ENCODE assay signal across 20 mouse cellular contexts in the genomic region with DNA sequence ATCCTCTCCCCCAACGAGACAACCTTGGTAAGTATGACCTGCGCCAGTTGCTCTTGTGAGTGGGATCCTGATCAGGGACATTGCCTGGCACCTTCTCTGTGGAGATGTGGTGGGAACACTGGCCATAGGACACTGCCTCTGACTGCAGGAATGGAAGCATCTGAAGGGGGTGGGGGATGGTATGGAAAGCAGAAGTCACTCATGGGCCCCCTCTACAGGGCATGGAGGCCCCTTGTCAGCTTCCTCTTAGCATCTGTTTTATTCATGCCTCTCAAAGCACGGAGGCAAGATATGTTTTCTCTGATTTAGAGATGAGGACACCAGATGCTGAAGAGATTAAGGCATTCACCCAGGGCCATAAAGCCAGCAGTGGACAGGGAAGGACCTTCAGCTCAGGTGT. TPM values are rescaled to one million over a fixed set of nuclear protein-coding genes. Genes with fewer than 3 reads are reported as not detected.
DNase-seq lines count a peak whose midpoint lies in the region; ATAC-seq and TF ChIP-seq lines count a peak whose summit lies in the region.
"Had no signal": no experiment of that assay in that cellular context is flagged by ENCODE, and none has a peak within 500 bp of the region (broad histone marks: within the 10 kb centered on the region; RNA-seq: fewer than 3 reads in every experiment).

No protein-coding gene starts in this region.

- DNase-seq in A20 (ENCODE audit: low read depth, low spot score) (peak; percentile 75), ES-CJ7 (ENCODE audit: low read depth, low spot score) (peak; percentile 35)
- DNase-seq in ovary, postnatal 10 days (ENCODE audit: low spot score) = no peak
- no peak for DNase-seq in c-Kit-positive CD71-positive TER-119-positive erythroid progenitor cells, embryonic 14.5 days (ENCODE audit: low spot score)
- DNase-seq: adrenal gland, postnatal 10 days; cerebellum, postnatal 10 days; kidney, adult 2 months; kidney, postnatal 4 days; layer of hippocampus, postnatal 36 days; lung, adult 18-20 months had no signal

- no peak overlapping the region for H3K9ac ChIP-seq in intestine, postnatal 0 days (ENCODE audit: low read depth, low read length)
- no peak overlapping the region for H3K9ac ChIP-seq in intestine, embryonic 16.5 days (ENCODE audit: low read depth, low read length)
- H3K9ac ChIP-seq: hindbrain, embryonic 14.5 days; limb, embryonic 12.5 days; neural tube, embryonic 13.5 days had no signal

- no peak overlapping the region for H3K4me3 ChIP-seq in intestine, postnatal 0 days (ENCODE audit: low read depth, low read length)
- no peak overlapping the region for H3K4me3 ChIP-seq in intestine, embryonic 16.5 days (ENCODE audit: low read length)
- H3K4me3 ChIP-seq: embryonic facial prominence, embryonic 10.5 days; erythroblast, embryonic 14.5 days; limb, embryonic 12.5 days; megakaryocyte, embryonic 14.5 days; neural tube, embryonic 13.5 days had no signal

- H3K4me1 ChIP-seq in intestine, postnatal 0 days (replicated peaks; ENCODE audit: control insufficient read depth, insufficient read depth, low read length) = no peaks in the 10 kb centered on the region
- H3K4me1 ChIP-seq in intestine, embryonic 16.5 days (ENCODE audit: control insufficient read depth, insufficient read depth, low read length) = peaks cover 23% of the 10 kb centered on the region

- 62% methylated on average over 3 of the region's 3 CpGs for WGBS in intestine, postnatal 0 days
- 68% methylated on average over 3 of the region's 3 CpGs for WGBS in intestine, embryonic 16.5 days

- no peak for ATAC-seq in intestine, postnatal 0 days
- no peak for ATAC-seq in intestine, embryonic 16.5 days
- peak; percentile 83 to 84 for ATAC-seq in hematopoietic stem cell, adult 5-6 weeks (replicated peaks in 1 of 2; ENCODE audit: insufficient read depth in 1 of 2, low FRiP score in 2 of 2, low TSS enrichment in 1 of 2, low read depth in 1 of 2, poor library complexity in 2 of 2, severe bottlenecking in 2 of 2)
- ATAC-seq in frontal cortex, adult (ENCODE audit: low TSS enrichment) = no peak

- H3K27me3 ChIP-seq in intestine, postnatal 0 days (replicated peaks; ENCODE audit: control insufficient read depth, insufficient read depth, low read length) = no peaks in the 10 kb centered on the region
- no peaks in the 10 kb centered on the region for H3K27me3 ChIP-seq in intestine, embryonic 16.5 days (replicated peaks; ENCODE audit: control insufficient read depth, insufficient read depth, low read length)

- no peak overlapping the region for H3K27ac ChIP-seq in intestine, postnatal 0 days (ENCODE audit: low read depth, low read length)
- H3K27ac ChIP-seq in intestine, embryonic 16.5 days (ENCODE audit: low read length) = no peak overlapping the region
- H3K27ac ChIP-seq: embryonic facial prominence, embryonic 10.5 days; hindbrain, embryonic 14.5 days; limb, embryonic 12.5 days; neural tube, embryonic 13.5 days had no signal

- H3K9me3 ChIP-seq in intestine, postnatal 0 days (ENCODE audit: control insufficient read depth) = no peaks in the 10 kb centered on the region
- H3K9me3 ChIP-seq in intestine, embryonic 16.5 days (ENCODE audit: control insufficient read depth, low read length) = no peaks in the 10 kb centered on the region
- H3K9me3 ChIP-seq: embryonic facial prominence, embryonic 10.5 days; limb, embryonic 12.5 days; megakaryocyte, embryonic 14.5 days; neural tube, embryonic 13.5 days had no signal

- H3K4me2 ChIP-seq in intestine, postnatal 0 days (replicated peaks; ENCODE audit: low read depth) = no peak overlapping the region
- H3K4me2 ChIP-seq in intestine, embryonic 16.5 days (ENCODE audit: low read depth, low read length) = no peak overlapping the region
- H3K4me2 ChIP-seq: hindbrain, embryonic 14.5 days; limb, embryonic 12.5 days; neural tube, embryonic 13.5 days had no signal

- no peaks in the 10 kb centered on the region for H3K36me3 ChIP-seq in intestine, postnatal 0 days (ENCODE audit: control insufficient read depth, insufficient read depth)
- no peaks in the 10 kb centered on the region for H3K36me3 ChIP-seq in intestine, embryonic 16.5 days (ENCODE audit: control insufficient read depth, insufficient read depth, low read length)
- H3K36me3 ChIP-seq: embryonic facial prominence, embryonic 10.5 days; limb, embryonic 12.5 days; neural tube, embryonic 13.5 days had no signal

- TF ChIP-seq CTCF in intestine, postnatal 0 days (IDR thresholded peaks at IDR 0.05; ENCODE audit: low read depth) = peak; percentile 36; the same call in 1 of the 2 replicates

RNA-seq across cellular contexts. Expression of a gene that starts 34.2 kb away (rescaled TPM):
- 0.80 and 1.1 TPM in 2 replicates for polyA plus RNA-seq in intestine, postnatal 0 days (2015; fragmentation: Nextera tagmentation; extraction: Ambion mirVana)
- polyA plus RNA-seq in intestine, embryonic 16.5 days (2015; fragmentation: Nextera tagmentation; extraction: Ambion mirVana) = 1.8 and 2.0 TPM in 2 replicates
- total RNA-seq in hematopoietic stem cell, adult 5-6 weeks (2017) = not detected in 2 replicates
- polyA plus RNA-seq: erythroblast, embryonic 14.5 days had no signal

Comparison
In these comparisons a context has a peak if more than half of its experiments do, and no peak if none do; other contexts are left out.
1. ATAC-seq: peak in hematopoietic stem cell, adult 5-6 weeks (2 of 2); none in intestine, postnatal 0 days (single experiment), intestine, embryonic 16.5 days (single experiment) and frontal cortex, adult (single experiment).
2. DNase-seq: peak in A20 (single experiment) and ES-CJ7 (single experiment); none in ovary, postnatal 10 days (single experiment) and c-Kit-positive CD71-positive TER-119-positive erythroid progenitor cells, embryonic 14.5 days (single experiment).